Mouse (Mus musculus) brain, embryonic 14.5 days (tissue): ENCODE measurements at regions not wholly inside any gene's neighbourhood (a gene's known extent, or its start where the extent isn't known, plus 50 kb on each side); places are given as distances from the start of the nearest gene placed in this dataset.

Source experiments
- CTCF ChIP-seq: fragments of 200-500 bp; IDR thresholded peaks from 2 replicates; pipeline ENCODE4 v1.5.1; 2012; ENCODE audit warnings: inconsistent platforms, mild to moderate bottlenecking, moderate library complexity, borderline replicate concordance; ENCODE audit not compliant: insufficient read depth, insufficient read length; ENCODE audit errors: extremely low read depth
- POLR2A ChIP-seq: fragments of 200-500 bp; IDR thresholded peaks from 2 replicates; pipeline ENCODE4 v1.6.1; 2012; ENCODE audit warnings: mild to moderate bottlenecking, inconsistent platforms, borderline replicate concordance; ENCODE audit not compliant: poor library complexity, insufficient read depth, insufficient read length, severe bottlenecking; ENCODE audit errors: extremely low read depth

GRCm38 (mm10) chr9:34349997-34350396 lies 135.7 kb upstream of the Kirrel3 start:
- TF ChIP-seq CTCF (no peak), POLR2A (no peak)
